Mouse (Mus musculus) hindbrain, embryonic 14.5 days (tissue): Measurements from ENCODE around the gene Vmn1r202. TPM values are rescaled to one million over a fixed set of nuclear protein-coding genes. Genes with fewer than 3 reads are reported as not detected.
"Not testable (repeated sequence)": the region's sequence is repeated elsewhere in the genome, so short reads cannot be mapped to it uniquely, and the experiment has no call there.

Experiments used
- ATAC-seq: fragments of 200-750 bp; cut with Nextera tagmentation; 2 replicates; pipeline ENCODE4 v1.8.0; 2017; ENCODE audit warnings: moderate number of reproducible peaks, mild to moderate bottlenecking, moderate TSS enrichment, moderate library complexity; ENCODE audit not compliant: low FRiP score
- DNase-seq: peaks from one replicate; pipeline ENCODE4 v3.0.0-alpha.2; 2015; ENCODE audit warnings: low spot score
- H3K27ac ChIP-seq: fragments of 300-500 bp; sonication (generic); 2 replicates; pipeline ENCODE4 v1.5.1; 2014; ENCODE audit warnings: mild to moderate bottlenecking, moderate library complexity
- H3K27me3 ChIP-seq: fragments of 300-500 bp; sonication (generic); 2 replicates; pipeline ENCODE4 v1.6.1; 2014; ENCODE audit warnings: mild to moderate bottlenecking, low read length, mixed read lengths; ENCODE audit not compliant: control insufficient read depth, insufficient read depth
- H3K36me3 ChIP-seq: fragments of 300-500 bp; sonication (generic); replicated peaks from 2 replicates; pipeline ENCODE4 v1.6.1; 2014; ENCODE audit not compliant: control insufficient read depth, insufficient read depth
- H3K4me1 ChIP-seq: fragments of 300-500 bp; sonication (generic); replicated peaks from 2 replicates; pipeline ENCODE4 v1.6.1; 2014; ENCODE audit warnings: antibody characterized with exemption, low read length, mixed read lengths; ENCODE audit not compliant: control insufficient read depth, insufficient read depth
- H3K4me2 ChIP-seq: fragments of 300-500 bp; sonication (generic); replicated peaks from 2 replicates; pipeline ENCODE4 v1.6.1; 2014; ENCODE audit warnings: mild to moderate bottlenecking, moderate library complexity
- H3K4me3 ChIP-seq: fragments of 300-500 bp; sonication (generic); replicated peaks from 2 replicates; pipeline ENCODE4 v1.5.1; 2014; ENCODE audit warnings: mild to moderate bottlenecking, low read length
- H3K9ac ChIP-seq: fragments of 300-500 bp; sonication (generic); 2 replicates; pipeline ENCODE4 v1.6.1; 2014
- H3K9me3 ChIP-seq: fragments of 300-500 bp; sonication (generic); 2 replicates; pipeline ENCODE4 v1.6.1; 2016; ENCODE audit warnings: low read length; ENCODE audit not compliant: control insufficient read depth
- WGBS: fragments of 180-500 bp; shearing (Covaris S2); extraction: QIAGEN DNeasy Blood & Tissue Kit; methylation state at CpG from one replicate; pipeline ENCODE4 v1.1.7; 2014; 5-methylcytosine and 5-hydroxymethylcytosine counted together
- polyA plus RNA-seq: library from polyadenylated mRNA; unstranded; fragments of >200 nt; fragmentation: Nextera tagmentation; extraction: Ambion mirVana; gene quantifications from 2 replicates; pipeline ENCODE4 v1.2.1, GENCODE M21; 2014

The Vmn1r202 gene
- polyA plus RNA-seq = not detected in 2 replicates

- no peaks in the 10 kb centered on the region for H3K4me1 ChIP-seq
- H3K4me2 ChIP-seq = no peak within 1 kb of the TSS
- no peak within 1 kb of the TSS for H3K9ac ChIP-seq
- no peaks in the 10 kb centered on the region for H3K9me3 ChIP-seq
- no peak within 1 kb of the TSS for H3K4me3 ChIP-seq
- H3K27ac ChIP-seq = no peak within 1 kb of the TSS
- no peaks in the 10 kb centered on the region for H3K36me3 ChIP-seq
- no peaks in the 10 kb centered on the region for H3K27me3 ChIP-seq
- no peak for DNase-seq
- ATAC-seq = no peak; the same call in 1 of the 2 replicates
Observed at GRCm38 (mm10) chr13:22505281-22505680, at the start of gene Vmn1r202. TSS of gene Vmn1r202 (minus strand) at chr13:22505381.

GRCm38 (mm10) chr13:22552898-22553297 lies 47.7 kb upstream of the Vmn1r202 start, which contains the start of gene Vmn1r204:
TSS of gene Vmn1r204 (plus strand) at chr13:22553198.
- not testable (repeated sequence) for H3K4me1 ChIP-seq, H3K27ac ChIP-seq, ATAC-seq, H3K27me3 ChIP-seq, DNase-seq, H3K9me3 ChIP-seq, H3K36me3 ChIP-seq, H3K4me3 ChIP-seq, H3K9ac ChIP-seq, H3K4me2 ChIP-seq
- WGBS = 55% methylated on average over 1 of the region's 1 CpGs

- Histone ChIP-seq H3K36me3 (no peaks in the 10 kb centered on the region), H3K4me1 (no peaks in the 10 kb centered on the region), H3K27ac (no peak within 1 kb of the TSS), H3K9me3 (no peaks in the 10 kb centered on the region), H3K9ac (no peak within 1 kb of the TSS), H3K4me3 (no peak within 1 kb of the TSS), H3K4me2 (no peak within 1 kb of the TSS), H3K27me3 (no peaks in the 10 kb centered on the region)
- ATAC-seq (no peak), DNase-seq (no peak)
Observed at GRCm38 (mm10) chr13:22517814-22518213, 12.6 kb upstream of the Vmn1r202 start, which contains the start of gene Vmn1r203. TSS of gene Vmn1r203 (plus strand) at chr13:22518114.

GRCm38 (mm10) chr13:22502431-22502830 lies 2.8 kb downstream of the Vmn1r202 start:
- WGBS = 39% methylated on average over 3 of the region's 3 CpGs
- no peaks in the 10 kb centered on the region for H3K4me1 ChIP-seq
- no peaks in the 10 kb centered on the region for H3K9me3 ChIP-seq
- ATAC-seq (no peak), DNase-seq (no peak)
- no peak overlapping the region for H3K27ac ChIP-seq
- no peaks in the 10 kb centered on the region for H3K27me3 ChIP-seq
- no peak overlapping the region for H3K4me2 ChIP-seq
- H3K4me3 ChIP-seq = no peak overlapping the region
- H3K36me3 ChIP-seq = no peaks in the 10 kb centered on the region
- no peak overlapping the region for H3K9ac ChIP-seq

- no peak within 1 kb of the TSS for H3K27ac ChIP-seq
- no peaks in the 10 kb centered on the region for H3K9me3 ChIP-seq
- no peaks in the 10 kb centered on the region for H3K4me1 ChIP-seq
- ATAC-seq = no peak
- H3K4me3 ChIP-seq = no peak within 1 kb of the TSS
- no peak within 1 kb of the TSS for H3K9ac ChIP-seq
- no peak for DNase-seq
- WGBS = 69% methylated on average over 1 of the region's 1 CpGs
- H3K36me3 ChIP-seq = no peaks in the 10 kb centered on the region
- H3K27me3 ChIP-seq = no peaks in the 10 kb centered on the region
- H3K4me2 ChIP-seq = no peak within 1 kb of the TSS
Observed at GRCm38 (mm10) chr13:22471623-22472022, 33.6 kb downstream of the Vmn1r202 start, which contains the start of gene Vmn1r201. TSS of gene Vmn1r201 (plus strand) at chr13:22471923.

GRCm38 (mm10) chr13:22455145-22455544 lies 50.0 kb downstream of the Vmn1r202 start:
- DNase-seq (no peak), ATAC-seq (no peak)
- Histone ChIP-seq H3K27ac (no peak overlapping the region), H3K4me3 (no peak overlapping the region), H3K27me3 (no peaks in the 10 kb centered on the region), H3K4me2 (no peak overlapping the region), H3K9ac (no peak overlapping the region), H3K36me3 (no peaks in the 10 kb centered on the region), H3K9me3 (no peaks in the 10 kb centered on the region), H3K4me1 (no peaks in the 10 kb centered on the region)

Other genes starting within 250 kb of the Vmn1r202 start
- gene Vmn1r195, start 234.9 kb downstream of the Vmn1r202 start, polyA plus RNA-seq = not detected in 2 replicates
- not detected in 2 replicates for gene Vmn1r196, start 215.5 kb downstream of the Vmn1r202 start, polyA plus RNA-seq
- not detected in 2 replicates for gene Vmn1r197, start 180.8 kb downstream of the Vmn1r202 start, polyA plus RNA-seq
- not detected in 2 replicates for gene Vmn1r198, start 155.0 kb downstream of the Vmn1r202 start, polyA plus RNA-seq
- gene Vmn1r199, start 125.6 kb downstream of the Vmn1r202 start, polyA plus RNA-seq = not detected in 2 replicates
- gene Vmn1r200, start 115.0 kb downstream of the Vmn1r202 start, polyA plus RNA-seq = 0.20 TPM in 1 of 2 replicates, not detected in the other
- not detected in 2 replicates for gene Vmn1r201, start 33.5 kb downstream of the Vmn1r202 start, polyA plus RNA-seq
- not detected in 2 replicates for gene Vmn1r203, start 12.7 kb upstream of the Vmn1r202 start, polyA plus RNA-seq
- gene Vmn1r204, start 47.8 kb upstream of the Vmn1r202 start, polyA plus RNA-seq = not detected in 2 replicates
- gene Vmn1r205, start 87.6 kb upstream of the Vmn1r202 start, polyA plus RNA-seq = not detected in 2 replicates
- not detected in 2 replicates for gene Vmn1r206, start 118.9 kb upstream of the Vmn1r202 start, polyA plus RNA-seq
- not detected in 2 replicates for gene Vmn1r207-ps, start 224.2 kb upstream of the Vmn1r202 start, polyA plus RNA-seq